Mouse (Mus musculus) embryonic fibroblast, embryonic 13.5 days (primary cell): Measurements from ENCODE around the gene Cadps.

Source experiments
- CTCF ChIP-seq: IDR thresholded peaks from 2 replicates; pipeline ENCODE4 v1.5.1; 2011; ENCODE audit warnings: mild to moderate bottlenecking, control low read depth, low read length, moderate library complexity, borderline replicate concordance; ENCODE audit not compliant: insufficient read depth
- POLR2A ChIP-seq: IDR thresholded peaks from 2 replicates; pipeline ENCODE4 v1.6.1; 2011; ENCODE audit warnings: low read depth, mild to moderate bottlenecking, control low read depth, low read length, moderate library complexity

GRCm38 (mm10) chr14:12459700-12460099, 363.2 kb downstream of the Cadps start:
- TF ChIP-seq CTCF (no peak), POLR2A (no peak)
